In genomic region chr17:6978287-6979248, GRCm38 (mm10) we compare ENCODE assay signal across 8 mouse cellular contexts. TPM values are rescaled to one million over a fixed set of nuclear protein-coding genes. Genes with fewer than 3 reads are reported as not detected.
DNase-seq lines count a peak whose midpoint lies in the region; ATAC-seq lines count a peak whose summit lies in the region.
"Not testable (repeated sequence)": the region's sequence is repeated elsewhere in the genome, so short reads cannot be mapped to it uniquely, and the experiment has no call there.

Gene Gm49721, plus strand, starts transcription at chr17:6978904.

- intact Hi-C loops in left cerebral cortex, postnatal 14 days (cut with DNase I) = not testable (repeated sequence)

- peak within 1 kb of the TSS; percentile 58 for H3K9ac ChIP-seq in intestine, embryonic 14.5 days (ENCODE audit: low read length)

- H3K27ac ChIP-seq in intestine, embryonic 14.5 days (ENCODE audit: low read depth) = not testable (repeated sequence)

- peak; percentile 88 to 95 for DNase-seq in adrenal gland, adult (ENCODE audit: inconsistent age in 2 of 2, low spot score in 1 of 2)
- DNase-seq in embryo, embryonic 9.5 days (ENCODE audit: extremely low spot score) = peak; percentile 45
- peak; percentile 28 to 54 for DNase-seq in gastrocnemius, postnatal 4 days (ENCODE audit: low spot score in 2 of 2)
- peak; percentile 69 for DNase-seq in intestine, embryonic 14.5 days (ENCODE audit: low spot score)
- peak; percentile 32 to 63 for DNase-seq in left cerebral cortex, postnatal 14 days (ENCODE audit: low spot score in 2 of 2)
- peak; percentile 48 for DNase-seq in right cerebral cortex, adult 18-20 months
- DNase-seq in urinary bladder, adult 18-20 months (ENCODE audit: low spot score in 2 of 2) = peak; percentile 60 to 80

- not testable (repeated sequence) for H3K4me1 ChIP-seq in intestine, embryonic 14.5 days (replicated peaks; ENCODE audit: control insufficient read depth, insufficient read depth, low read length)

- WGBS in intestine, embryonic 14.5 days = under 1% methylated on average over 36 of the region's 68 CpGs

- ATAC-seq in intestine, embryonic 14.5 days (replicated peaks; ENCODE audit: low FRiP score, low TSS enrichment, low read depth) = peak; percentile 99
- peak; percentile 95 for ATAC-seq in megakaryocyte, adult 5-6 weeks (ENCODE audit: poor library complexity, severe bottlenecking)

- H3K4me3 ChIP-seq in intestine, embryonic 14.5 days (ENCODE audit: low read depth, low read length) = peak within 1 kb of the TSS; percentile 45

- not testable (repeated sequence) for H3K27me3 ChIP-seq in intestine, embryonic 14.5 days (replicated peaks; ENCODE audit: control insufficient read depth, insufficient read depth, low read length)

- not testable (repeated sequence) for H3K36me3 ChIP-seq in intestine, embryonic 14.5 days (ENCODE audit: control insufficient read depth, insufficient read depth, low read length)

- H3K4me2 ChIP-seq in intestine, embryonic 14.5 days (ENCODE audit: low read length) = peak within 1 kb of the TSS; percentile 44

- not testable (repeated sequence) for H3K9me3 ChIP-seq in intestine, embryonic 14.5 days (ENCODE audit: control insufficient read depth, low read length)

RNA-seq across cellular contexts. Expression of gene Gm49721, which starts in this region (rescaled TPM):
- under 1 TPM; 0.17 to 0.31 TPM for total RNA-seq in gastrocnemius, postnatal 4 days (2021)
- polyA plus RNA-seq in intestine, embryonic 14.5 days (2014; fragmentation: Nextera tagmentation; extraction: Ambion mirVana) = 0.08 and 0.30 TPM in 2 replicates
- under 1 TPM in 1 of 2 experiments, not detected in 1; 0.42 TPM for total RNA-seq in left cerebral cortex, postnatal 14 days (2021)
- not detected in 2 replicates for total RNA-seq in megakaryocyte, adult 5-6 weeks (2015)
- not detected in 2 replicates for total RNA-seq in megakaryocyte, adult 5-6 weeks (2017)

Comparison
In these comparisons a context has a peak if more than half of its experiments do, and no peak if none do; other contexts are left out.
1. Peak in DNase-seq in gastrocnemius, postnatal 4 days; RNA of the gene not detected or under 1 TPM.
2. Peak in DNase-seq, ATAC-seq, H3K4me3 ChIP-seq, H3K9ac ChIP-seq and H3K4me2 ChIP-seq in intestine, embryonic 14.5 days; RNA of the gene not detected or under 1 TPM.
3. Peak in DNase-seq in left cerebral cortex, postnatal 14 days; RNA of the gene not detected or under 1 TPM.
4. Peak in ATAC-seq in megakaryocyte, adult 5-6 weeks; RNA of the gene not detected or under 1 TPM.
5. DNase-seq: peak in every context shown above with its lines; median percentile 92 in adrenal gland, adult; 70 in urinary bladder, adult 18-20 months; 69 in intestine, embryonic 14.5 days; 48 in right cerebral cortex, adult 18-20 months; 48 in left cerebral cortex, postnatal 14 days; 45 in embryo, embryonic 9.5 days; 41 in gastrocnemius, postnatal 4 days.